Mouse (Mus musculus) heart, adult 18-20 months (tissue): ENCODE measurements around the gene Hsd17b13. TPM values are rescaled to one million over a fixed set of nuclear protein-coding genes. Genes with fewer than 3 reads are reported as not detected.
"Not testable (repeated sequence)": the region's sequence is repeated elsewhere in the genome, so short reads cannot be mapped to it uniquely, and the experiment has no call there.

Source experiments
- DNase-seq, 2 experiments: peaks; one replicate each; pipeline ENCODE4 v3.0.0; 2021 to 2022; ENCODE audit warnings: mixed read lengths in 1 of 2
- long read RNA-seq, 2 experiments: library from polyadenylated mRNA; stranded (forward); transcript quantifications; one replicate each; pipeline ENCODE4 v2.0.0; 2021
- total RNA-seq, 2 experiments: library from RNA; stranded (reverse); gene quantifications; 2 replicates each; pipeline ENCODE4 v1.2.3; 2021

The Hsd17b13 gene
- total RNA-seq, result not detected
- long read RNA-seq, experiment 1, result 0 reads
- long read RNA-seq, experiment 2, result 0 reads

DNA sequence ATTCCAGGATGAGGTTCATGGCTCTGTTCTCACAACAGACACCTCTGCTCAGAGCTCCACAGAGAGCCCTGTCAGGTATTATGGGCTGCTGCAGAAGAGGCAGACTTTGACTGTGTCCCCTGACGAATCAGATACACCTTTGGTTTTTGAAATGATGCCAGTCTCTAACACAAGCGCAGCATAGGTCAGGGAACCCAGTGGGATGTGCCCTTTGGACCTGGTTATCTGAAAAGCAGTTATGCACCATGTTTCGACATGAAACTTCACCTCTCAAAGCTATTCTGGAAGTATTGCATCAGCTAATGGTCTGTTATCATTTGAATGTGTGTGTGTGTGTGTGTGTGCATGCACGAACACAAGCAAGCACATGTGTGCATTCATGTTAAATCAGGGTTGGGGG lies at the start of gene Hsd17b13:
Gene Hsd17b13, minus strand, starts transcription at position 114 of the 400 bp plus-strand sequence.
- no peak for DNase-seq

DNA sequence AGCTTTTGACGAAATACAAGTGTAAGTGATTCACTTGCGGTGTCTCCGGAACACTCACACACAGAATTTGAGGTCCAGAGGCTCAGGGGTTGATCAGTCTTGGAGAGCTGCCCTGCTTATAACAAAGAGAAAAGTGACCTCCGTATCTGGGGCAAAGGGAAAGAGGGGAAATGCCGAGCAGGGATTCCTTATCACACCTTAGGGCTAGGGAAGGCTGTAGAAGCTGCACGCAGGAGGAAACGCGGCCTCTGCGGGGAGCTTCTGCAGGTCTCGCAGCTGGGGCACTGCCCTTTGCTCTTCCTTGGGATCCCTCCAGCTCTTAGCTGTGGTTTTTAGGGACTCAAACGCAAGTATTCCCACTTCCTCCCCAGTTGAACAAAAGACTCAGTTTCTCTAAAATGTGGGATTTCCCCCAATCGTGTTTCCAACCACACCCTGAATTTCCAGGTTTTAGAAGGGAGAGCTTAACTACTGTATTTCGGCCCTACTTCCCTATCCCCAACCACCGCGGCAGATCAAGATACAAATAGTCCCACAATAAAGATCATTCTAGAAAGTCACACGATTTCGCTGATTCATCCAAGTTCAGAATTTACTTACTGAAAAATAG lies 48.1 kb upstream of the Hsd17b13 start:
- DNase-seq, result peak; percentile 30 to 47

- DNase-seq, result no peak
These were observed 47.6 kb upstream of the Hsd17b13 start for GRCm38 (mm10) chr5:104024762-104025161.

DNA sequence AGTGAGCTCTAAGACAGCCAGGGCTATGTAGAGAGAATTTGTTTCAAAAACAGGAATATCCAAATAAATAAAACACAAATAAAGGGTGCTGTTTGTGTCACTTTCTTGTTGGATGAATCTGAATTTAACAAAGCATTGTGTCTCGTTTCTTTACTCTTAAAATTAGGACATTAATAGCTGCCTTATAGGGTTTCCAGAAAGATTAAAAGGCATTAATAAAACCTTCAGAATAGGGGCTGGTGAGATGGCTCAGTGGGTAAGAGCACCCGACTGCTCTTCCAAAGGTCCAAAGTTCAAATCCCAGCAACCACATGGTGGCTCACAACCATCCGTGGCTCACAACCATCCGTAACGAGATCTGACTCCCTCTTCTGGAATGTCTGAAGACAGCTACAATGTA lies 47.0 kb upstream of the Hsd17b13 start:
- not testable (repeated sequence) for DNase-seq

- no peak for DNase-seq
These were observed 46.2 kb upstream of the Hsd17b13 start for GRCm38 (mm10) chr5:104023289-104024020.

DNA sequence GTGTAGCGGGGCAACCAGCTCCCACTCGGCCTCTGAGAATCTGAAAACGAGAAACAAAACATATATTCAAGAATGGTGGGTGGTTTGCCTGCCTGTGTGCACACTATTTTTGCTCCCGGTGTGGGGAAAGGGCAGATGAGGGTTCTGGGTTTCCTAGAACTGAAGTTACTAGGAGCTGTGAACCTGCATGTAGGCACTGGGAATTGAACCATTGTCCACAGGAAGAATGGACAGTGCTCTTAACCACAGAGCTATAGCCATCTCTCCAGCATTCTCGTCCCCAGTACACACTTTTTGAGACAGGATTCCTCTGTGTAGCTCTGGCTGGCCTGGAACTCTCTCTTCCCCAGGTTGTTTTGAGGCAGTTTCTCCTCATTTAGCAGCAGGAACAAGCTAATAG lies 45.3 kb upstream of the Hsd17b13 start:
- DNase-seq, result peak in 1 of 2 experiments; percentile 36

DNA sequence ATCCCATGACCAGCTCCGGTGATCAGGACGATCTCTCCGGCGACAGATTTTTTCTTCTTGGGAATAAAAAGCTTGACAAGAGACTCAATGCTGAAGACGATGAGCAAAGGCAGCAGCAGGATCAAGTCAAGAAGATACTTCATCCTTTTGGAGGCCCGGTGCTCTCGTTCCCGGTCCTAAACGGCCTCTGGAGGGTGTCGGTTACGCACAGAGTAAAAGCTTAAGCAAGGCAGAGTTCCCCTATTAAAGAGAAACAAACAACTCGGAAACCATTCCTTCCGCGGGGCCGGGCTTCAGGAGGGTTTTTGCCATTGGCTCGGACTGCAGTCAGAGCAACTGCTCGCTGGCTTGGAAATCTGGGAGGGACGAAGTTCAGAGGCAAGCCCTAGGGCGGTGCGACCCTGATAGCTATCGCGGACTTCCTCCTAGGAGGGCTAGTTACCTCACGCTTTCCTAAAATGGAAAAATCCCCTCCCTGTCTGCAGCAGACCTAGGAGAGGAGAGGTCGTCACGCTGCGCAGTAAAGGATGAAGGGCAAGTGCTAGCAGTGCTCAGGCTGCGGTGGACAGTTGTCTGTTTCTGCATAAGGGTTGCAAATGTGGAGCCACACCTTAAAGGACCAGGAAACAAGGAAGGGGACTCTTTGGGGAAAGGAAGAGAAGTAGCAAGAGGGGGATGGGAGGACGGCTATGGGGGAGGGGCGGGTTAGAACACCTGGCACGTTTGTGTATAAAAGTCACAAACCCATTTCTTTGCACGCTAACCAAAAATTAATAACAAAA lies 44.6 kb upstream of the Hsd17b13 start, which contains the start of gene Hsd17b11:
Gene Hsd17b11, minus strand, starts transcription at position 323 of the 782 bp plus-strand sequence.
- peak; percentile 92 to 96 for DNase-seq

DNA sequence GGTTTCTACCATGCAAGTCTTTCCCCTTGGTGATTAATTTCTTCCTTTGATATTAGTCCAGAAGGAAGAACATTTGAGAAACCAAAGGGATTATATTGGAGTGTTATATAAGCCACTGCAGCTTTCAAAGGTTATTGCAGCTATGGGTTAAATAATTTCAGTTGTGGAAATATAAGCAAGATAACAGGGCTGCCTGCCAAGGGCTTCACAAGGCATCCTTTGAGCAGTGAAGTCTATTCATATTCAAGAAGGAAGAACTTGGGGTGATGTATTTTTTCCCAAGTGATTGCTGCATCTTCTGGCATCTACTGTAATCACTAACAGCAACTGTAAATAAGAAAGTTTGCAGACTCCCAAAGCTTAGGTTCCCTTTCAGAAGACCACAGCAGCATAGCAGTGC lies 34.2 kb upstream of the Hsd17b13 start:
- DNase-seq, result no peak

GRCm38 (mm10) chr5:104010261-104010660 lies 33.1 kb upstream of the Hsd17b13 start:
- no peak for DNase-seq

DNA sequence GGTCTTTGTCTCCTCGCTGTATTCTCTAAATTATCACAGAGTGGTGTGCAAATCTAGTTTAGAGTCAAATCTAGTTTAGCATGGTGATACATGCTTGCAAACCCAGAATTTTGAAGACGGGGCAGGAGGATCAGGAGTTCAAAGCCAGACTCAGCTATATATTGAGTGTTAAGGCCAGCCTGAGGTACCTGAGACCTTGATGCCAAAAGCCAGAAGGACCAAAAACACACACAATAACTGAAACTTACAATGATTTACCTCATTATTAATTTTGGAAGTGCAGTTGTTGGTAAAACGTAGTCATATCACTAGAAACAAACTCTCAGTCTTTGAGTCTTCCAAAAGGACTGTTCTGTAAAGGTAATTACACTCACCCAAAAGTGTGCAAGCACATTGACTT lies 32.2 kb upstream of the Hsd17b13 start:
- DNase-seq, result no peak

GRCm38 (mm10) chr5:104007801-104008200 lies 30.6 kb upstream of the Hsd17b13 start:
- no peak for DNase-seq

GRCm38 (mm10) chr5:104006811-104007210 lies 29.6 kb upstream of the Hsd17b13 start:
- DNase-seq, result no peak

- DNase-seq, result no peak
These were observed 26.7 kb upstream of the Hsd17b13 start for GRCm38 (mm10) chr5:104003955-104004354.

- no peak for DNase-seq
These were observed 26.2 kb upstream of the Hsd17b13 start for GRCm38 (mm10) chr5:104003256-104003931.

DNA sequence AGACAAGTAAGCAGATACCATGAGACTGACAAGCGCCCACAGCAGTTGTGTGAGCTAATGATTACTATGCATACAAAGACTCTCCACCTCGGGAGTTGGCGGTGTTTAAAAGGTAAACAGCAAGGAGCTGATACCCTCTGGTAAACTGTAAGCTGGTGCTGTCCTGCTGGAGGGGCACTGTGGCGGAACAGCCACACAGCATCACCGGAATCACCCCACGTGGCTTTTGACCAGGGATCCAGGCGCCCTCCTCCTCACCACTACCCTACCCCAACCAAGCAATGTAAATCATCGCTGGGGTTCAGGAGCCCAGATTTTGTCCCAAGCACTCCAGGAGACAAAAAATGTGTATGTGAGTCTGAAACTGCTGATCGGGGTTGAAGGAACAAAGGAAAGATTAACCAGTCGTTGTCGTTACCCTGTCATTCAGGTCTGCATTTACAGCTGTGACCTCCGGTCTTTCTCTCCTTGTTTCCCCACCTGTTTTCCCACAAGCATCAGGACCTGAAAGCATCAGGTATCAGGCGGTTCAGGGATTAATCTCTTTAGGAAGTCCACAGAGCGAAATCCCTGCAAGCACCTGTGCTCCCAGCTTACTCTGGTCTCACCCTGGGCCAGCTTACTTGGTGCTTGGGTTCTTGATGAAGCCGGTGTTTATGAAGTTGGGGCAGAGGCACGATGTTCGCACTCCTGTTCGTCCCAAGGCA lies 25.5 kb upstream of the Hsd17b13 start:
- no peak for DNase-seq

DNA sequence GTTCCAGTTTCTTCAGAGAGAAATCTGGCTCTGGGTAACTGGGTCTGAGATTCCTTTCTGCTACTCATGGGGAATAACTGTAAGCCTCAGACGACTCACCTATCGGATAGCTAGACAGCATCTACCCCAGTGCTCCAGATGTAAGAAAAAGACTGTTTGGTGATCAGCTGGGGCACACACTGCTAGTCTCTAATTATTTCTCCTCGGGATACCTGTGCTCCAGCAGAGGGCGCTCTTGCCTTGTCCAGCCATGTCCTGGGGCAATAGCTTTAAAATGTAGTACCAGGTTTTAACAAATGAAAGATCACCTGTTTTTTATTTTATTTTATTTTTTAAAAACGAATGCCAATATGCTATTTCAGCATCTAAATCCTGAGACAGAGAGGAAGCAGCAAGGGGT lies 22.5 kb upstream of the Hsd17b13 start:
- DNase-seq, result peak; percentile 82 to 90

- peak; percentile 77 for DNase-seq
These were observed 21.5 kb upstream of the Hsd17b13 start for GRCm38 (mm10) chr5:103998739-103999138.

GRCm38 (mm10) chr5:103995181-103995580 lies 18.0 kb upstream of the Hsd17b13 start:
- peak in 1 of 2 experiments; percentile 36 for DNase-seq

GRCm38 (mm10) chr5:103994669-103995068 lies 17.5 kb upstream of the Hsd17b13 start:
- no peak for DNase-seq

DNA sequence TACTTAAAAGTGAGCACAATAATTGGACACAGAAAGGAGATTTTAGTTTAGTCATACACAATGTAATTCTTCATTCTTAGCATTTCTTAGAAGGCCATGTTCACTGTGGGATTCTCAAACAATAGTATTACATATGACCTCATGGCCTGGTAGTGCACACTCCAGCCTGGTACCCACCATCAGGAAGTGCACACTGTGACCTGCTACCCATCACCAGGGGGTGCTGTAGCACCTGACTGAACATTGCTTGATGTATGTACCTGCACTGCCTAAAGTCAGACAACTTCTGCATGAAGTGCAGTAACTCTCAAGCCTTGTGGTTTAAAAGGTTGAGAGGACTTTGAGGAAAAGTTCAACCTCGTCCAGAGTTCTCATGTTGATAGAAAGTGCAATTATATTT lies 16.4 kb upstream of the Hsd17b13 start:
- DNase-seq, result no peak

DNA sequence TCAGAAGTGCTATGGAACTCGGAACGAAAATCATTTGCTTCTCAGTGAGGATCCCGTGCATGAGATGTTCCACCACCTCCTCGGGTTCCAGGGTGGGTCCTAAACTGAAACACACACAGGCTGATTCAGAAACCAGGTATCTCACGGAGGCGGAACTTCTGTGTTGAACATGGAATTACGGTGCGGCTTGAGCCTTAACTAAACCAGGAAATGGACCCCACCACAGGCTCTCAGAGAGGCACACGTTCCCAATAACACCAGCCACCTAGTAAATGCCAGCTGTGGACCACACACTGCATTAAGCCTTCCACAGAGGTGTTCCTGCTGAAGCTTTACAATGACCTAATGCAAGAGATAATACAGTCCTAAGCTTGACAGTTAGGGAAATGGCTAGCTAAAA lies 15.6 kb upstream of the Hsd17b13 start:
- DNase-seq, result no peak
